Mouse (Mus musculus): ENCODE results near the gene Gm6583. TPM values are rescaled to one million over a fixed set of nuclear protein-coding genes. Genes with fewer than 3 reads are reported as not detected.

Gm6583 gene
- polyA plus RNA-seq, 1 experiment: not detected

GRCm38 (mm10) chr5:112356322-112356721 is 489 bp upstream of the Gm6583 start:
- peak; percentile 53 for DNase-seq
- Histone ChIP-seq H3K27ac (ENCODE audit: insufficient read depth, low read depth, low read length) (no peak overlapping the region), H3K27me3 (replicated peaks; ENCODE audit: control insufficient read depth, insufficient read depth, low read length) (no peaks in the 10 kb centered on the region), H3K36me3 (ENCODE audit: control insufficient read depth, insufficient read depth, low read length) (no peaks in the 10 kb centered on the region; the same call in 1 of the 2 replicates), H3K4me3 (ENCODE audit: insufficient read depth, low read depth, low read length) (no peak overlapping the region), H3K4me1 (ENCODE audit: control insufficient read depth, insufficient read depth, low read length) (no peaks in the 10 kb centered on the region)
- 85% methylated on average over 9 of the region's 9 CpGs for WGBS
- no peak for TF ChIP-seq CTCF (conservative IDR thresholded peaks at IDR 0.05; ENCODE audit: insufficient read depth, insufficient read length, low read depth, low read length)
- no peak for TF ChIP-seq POLR2A (IDR thresholded peaks at IDR 0.05; ENCODE audit: low read depth, low read length)

GRCm38 (mm10) chr5:112355493-112355892 is 340 bp downstream of the Gm6583 start:
- peak; percentile 19 for DNase-seq
- Histone ChIP-seq H3K27me3 (replicated peaks; ENCODE audit: control insufficient read depth, insufficient read depth, low read length) (no peaks in the 10 kb centered on the region), H3K4me1 (ENCODE audit: control insufficient read depth, insufficient read depth, low read length) (no peaks in the 10 kb centered on the region), H3K36me3 (ENCODE audit: control insufficient read depth, insufficient read depth, low read length) (no peaks in the 10 kb centered on the region; the same call in 1 of the 2 replicates), H3K27ac (ENCODE audit: insufficient read depth, low read depth, low read length) (no peak overlapping the region), H3K4me3 (ENCODE audit: insufficient read depth, low read depth, low read length) (no peak overlapping the region)
- TF ChIP-seq POLR2A (IDR thresholded peaks at IDR 0.05; ENCODE audit: low read depth, low read length) (no peak), CTCF (conservative IDR thresholded peaks at IDR 0.05; ENCODE audit: insufficient read depth, insufficient read length, low read depth, low read length) (no peak)
- WGBS: 72% methylated on average over 6 of the region's 6 CpGs

GRCm38 (mm10) chr5:112349169-112349568 is 6.7 kb downstream of the Gm6583 start:
- 83% methylated on average over 8 of the region's 8 CpGs for WGBS
- Histone ChIP-seq H3K27ac (ENCODE audit: insufficient read depth, low read depth, low read length) (no peak overlapping the region), H3K4me3 (ENCODE audit: insufficient read depth, low read depth, low read length) (no peak overlapping the region), H3K36me3 (ENCODE audit: control insufficient read depth, insufficient read depth, low read length) (no peaks in the 10 kb centered on the region; the same call in 1 of the 2 replicates), H3K4me1 (ENCODE audit: control insufficient read depth, insufficient read depth, low read length) (0 out of 2 replicates have a peak, but pooled peaks cover 3% of the 10 kb centered on the region), H3K27me3 (replicated peaks; ENCODE audit: control insufficient read depth, insufficient read depth, low read length) (no peaks in the 10 kb centered on the region)
- TF ChIP-seq CTCF (conservative IDR thresholded peaks at IDR 0.05; ENCODE audit: insufficient read depth, insufficient read length, low read depth, low read length) (no peak), POLR2A (IDR thresholded peaks at IDR 0.05; ENCODE audit: low read depth, low read length) (no peak)
- no peak for DNase-seq

GRCm38 (mm10) chr5:112346211-112346965 is 9.4 kb downstream of the Gm6583 start:
- Histone ChIP-seq H3K27me3 (replicated peaks; ENCODE audit: control insufficient read depth, insufficient read depth, low read length) (no peaks in the 10 kb centered on the region), H3K4me1 (ENCODE audit: control insufficient read depth, insufficient read depth, low read length) (peaks cover 12% of the 10 kb centered on the region; the same call in 1 of the 2 replicates), H3K27ac (ENCODE audit: insufficient read depth, low read depth, low read length) (no peak overlapping the region), H3K4me3 (ENCODE audit: insufficient read depth, low read depth, low read length) (no peak overlapping the region), H3K36me3 (ENCODE audit: control insufficient read depth, insufficient read depth, low read length) (no peaks in the 10 kb centered on the region)
- 84% methylated on average over 16 of the region's 16 CpGs for WGBS
- TF ChIP-seq POLR2A (IDR thresholded peaks at IDR 0.05; ENCODE audit: low read depth, low read length): no peak
- no peak for TF ChIP-seq CTCF (conservative IDR thresholded peaks at IDR 0.05; ENCODE audit: insufficient read depth, insufficient read length, low read depth, low read length)
- DNase-seq: no peak

- no peaks in the 10 kb centered on the region for H3K36me3 ChIP-seq (ENCODE audit: control insufficient read depth, insufficient read depth, low read length)
- no peak overlapping the region for H3K27ac ChIP-seq (ENCODE audit: insufficient read depth, low read depth, low read length)
- no peak overlapping the region for H3K4me3 ChIP-seq (ENCODE audit: insufficient read depth, low read depth, low read length)
- peaks cover 12% of the 10 kb centered on the region; the same call in 1 of the 2 replicates for H3K4me1 ChIP-seq (ENCODE audit: control insufficient read depth, insufficient read depth, low read length)
- TF ChIP-seq CTCF (conservative IDR thresholded peaks at IDR 0.05; ENCODE audit: insufficient read depth, insufficient read length, low read depth, low read length) (no peak), POLR2A (IDR thresholded peaks at IDR 0.05; ENCODE audit: low read depth, low read length) (no peak)
- WGBS: 68% methylated on average over 6 of the region's 6 CpGs
- DNase-seq: peak; percentile 62
- no peaks in the 10 kb centered on the region for H3K27me3 ChIP-seq (replicated peaks; ENCODE audit: control insufficient read depth, insufficient read depth, low read length)
These were observed 11.5 kb downstream of the Gm6583 start for GRCm38 (mm10) chr5:112344092-112344960.

GRCm38 (mm10) chr5:112343205-112343595 is 12.6 kb downstream of the Gm6583 start:
- Histone ChIP-seq H3K4me3 (ENCODE audit: insufficient read depth, low read depth, low read length) (peak overlapping the region; percentile 68), H3K27me3 (replicated peaks; ENCODE audit: control insufficient read depth, insufficient read depth, low read length) (no peaks in the 10 kb centered on the region), H3K4me1 (ENCODE audit: control insufficient read depth, insufficient read depth, low read length) (peaks cover 12% of the 10 kb centered on the region; the same call in 1 of the 2 replicates), H3K36me3 (ENCODE audit: control insufficient read depth, insufficient read depth, low read length) (no peaks in the 10 kb centered on the region), H3K27ac (ENCODE audit: insufficient read depth, low read depth, low read length) (no peak overlapping the region)
- no peak for DNase-seq
- under 1% methylated on average over 24 of the region's 24 CpGs for WGBS
- TF ChIP-seq POLR2A (IDR thresholded peaks at IDR 0.05; ENCODE audit: low read depth, low read length) (no peak), CTCF (conservative IDR thresholded peaks at IDR 0.05; ENCODE audit: insufficient read depth, insufficient read length, low read depth, low read length) (no peak)

All from kidney, adult 2 months (tissue).